Mouse (Mus musculus): Measurements from ENCODE around the gene Mafg. TPM values are rescaled to one million over a fixed set of nuclear protein-coding genes. Genes with fewer than 3 reads are reported as not detected.

Mafg gene
- polyA plus RNA-seq, 1 experiment from 2014 or later, result 19.5 TPM

GRCm38 (mm10) chr11:120617519-120618112, 15.8 kb downstream of the Mafg start, which contains the start of gene Pcyt2:
Pcyt2 (minus strand) TSS chr11:120617936.
- Histone ChIP-seq H3K27me3 (ENCODE audit: control insufficient read depth, insufficient read depth, low read length) (no peaks in the 10 kb centered on the region), H3K9ac (ENCODE audit: low read length) (peak within 1 kb of the TSS; percentile 78), H3K4me3 (replicated peaks; ENCODE audit: low read length) (peak within 1 kb of the TSS; percentile 86), H3K27ac (ENCODE audit: low read length) (peak within 1 kb of the TSS; percentile 79), H3K9me3 (replicated peaks; ENCODE audit: control insufficient read depth, low read length) (no peaks in the 10 kb centered on the region), H3K4me2 (ENCODE audit: low read depth, low read length) (peak within 1 kb of the TSS; percentile 65), H3K36me3 (ENCODE audit: control insufficient read depth, insufficient read depth, low read length) (0 out of 2 replicates have a peak, but pooled peaks cover 16% of the 10 kb centered on the region), H3K4me1 (ENCODE audit: control insufficient read depth, insufficient read depth, low read length) (peaks cover 14% of the 10 kb centered on the region)
- WGBS, result under 1% methylated on average over 55 of the region's 56 CpGs
- peak; percentile 97 for ATAC-seq (ENCODE audit: insufficient read depth, low FRiP score)

GRCm38 (mm10) chr11:120616617-120617294, 16.6 kb downstream of the Mafg start:
- ATAC-seq (ENCODE audit: insufficient read depth, low FRiP score), result no peak
- 38% methylated on average over 4 of the region's 4 CpGs for WGBS
- Histone ChIP-seq H3K4me2 (ENCODE audit: low read depth, low read length) (peak overlapping the region; percentile 65), H3K4me3 (replicated peaks; ENCODE audit: low read length) (peak overlapping the region; percentile 86), H3K9me3 (replicated peaks; ENCODE audit: control insufficient read depth, low read length) (no peaks in the 10 kb centered on the region), H3K9ac (ENCODE audit: low read length) (peak overlapping the region; percentile 78), H3K36me3 (ENCODE audit: control insufficient read depth, insufficient read depth, low read length) (peaks cover 21% of the 10 kb centered on the region; the same call in 1 of the 2 replicates), H3K4me1 (ENCODE audit: control insufficient read depth, insufficient read depth, low read length) (peaks cover 14% of the 10 kb centered on the region), H3K27me3 (ENCODE audit: control insufficient read depth, insufficient read depth, low read length) (no peaks in the 10 kb centered on the region), H3K27ac (ENCODE audit: low read length) (peak overlapping the region; percentile 79)

DNA sequence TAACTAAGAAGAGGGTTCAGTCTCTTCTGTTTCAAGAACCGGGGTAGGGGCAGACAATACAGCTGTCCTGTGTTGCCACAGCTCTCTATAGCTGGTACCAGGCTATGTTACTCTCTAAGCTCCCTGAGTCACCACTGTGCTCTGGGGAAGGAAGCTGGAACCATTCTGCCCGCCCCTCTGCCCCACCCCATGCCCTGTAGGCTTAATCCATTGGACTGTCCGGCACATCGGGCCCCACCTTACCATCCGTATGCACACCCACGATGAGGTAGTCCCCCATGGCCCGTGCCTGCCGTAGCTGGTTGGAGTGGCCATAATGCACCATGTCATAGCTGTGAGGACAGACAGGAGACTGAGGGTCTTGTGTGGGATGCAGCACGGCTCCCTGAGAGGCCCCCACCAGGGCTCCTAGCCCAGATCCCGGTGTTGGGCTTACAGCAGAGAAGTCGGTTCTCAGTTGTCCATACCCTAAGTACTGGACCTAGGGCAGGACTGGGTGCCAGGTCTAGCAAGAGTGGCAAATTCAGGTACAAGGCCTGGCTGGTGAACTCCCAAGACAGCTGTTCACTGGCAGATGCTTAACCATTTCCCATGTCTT, 17.7 kb downstream of the Mafg start:
- H3K4me1 ChIP-seq (ENCODE audit: control insufficient read depth, insufficient read depth, low read length), result peaks cover 14% of the 10 kb centered on the region
- H3K9me3 ChIP-seq (replicated peaks; ENCODE audit: control insufficient read depth, low read length), result no peaks in the 10 kb centered on the region
- ATAC-seq (ENCODE audit: insufficient read depth, low FRiP score), result no peak
- no peak overlapping the region for H3K4me3 ChIP-seq (replicated peaks; ENCODE audit: low read length)
- no peak overlapping the region for H3K27ac ChIP-seq (ENCODE audit: low read length)
- H3K27me3 ChIP-seq (ENCODE audit: control insufficient read depth, insufficient read depth, low read length), result no peaks in the 10 kb centered on the region
- H3K4me2 ChIP-seq (ENCODE audit: low read depth, low read length), result no peak overlapping the region
- 89% methylated on average over 11 of the region's 11 CpGs for WGBS
- peak overlapping the region; percentile 32; the same call in 1 of the 2 replicates for H3K9ac ChIP-seq (ENCODE audit: low read length)
- H3K36me3 ChIP-seq (ENCODE audit: control insufficient read depth, insufficient read depth, low read length), result peaks cover 20% of the 10 kb centered on the region; the same call in 1 of the 2 replicates

- no peak overlapping the region for H3K4me2 ChIP-seq (ENCODE audit: low read depth, low read length)
- H3K36me3 ChIP-seq (ENCODE audit: control insufficient read depth, insufficient read depth, low read length), result peaks cover 15% of the 10 kb centered on the region; the same call in 1 of the 2 replicates
Measured at GRCm38 (mm10) chr11:120615167-120615566, 18.2 kb downstream of the Mafg start.

GRCm38 (mm10) chr11:120613976-120614375, 19.4 kb downstream of the Mafg start:
- Histone ChIP-seq H3K9me3 (replicated peaks; ENCODE audit: control insufficient read depth, low read length) (no peaks in the 10 kb centered on the region), H3K27me3 (ENCODE audit: control insufficient read depth, insufficient read depth, low read length) (no peaks in the 10 kb centered on the region), H3K36me3 (ENCODE audit: control insufficient read depth, insufficient read depth, low read length) (peaks cover 14% of the 10 kb centered on the region; the same call in 1 of the 2 replicates), H3K27ac (ENCODE audit: low read length) (no peak overlapping the region), H3K4me3 (replicated peaks; ENCODE audit: low read length) (no peak overlapping the region), H3K4me1 (ENCODE audit: control insufficient read depth, insufficient read depth, low read length) (peaks cover 24% of the 10 kb centered on the region), H3K4me2 (ENCODE audit: low read depth, low read length) (no peak overlapping the region), H3K9ac (ENCODE audit: low read length) (no peak overlapping the region)
- no peak for ATAC-seq (ENCODE audit: insufficient read depth, low FRiP score)
- WGBS, result 88% methylated on average over 8 of the region's 8 CpGs

More at GRCm38 (mm10) chr11:120615167-120615566, 18.2 kb downstream of the Mafg start:
- Histone ChIP-seq H3K9ac (ENCODE audit: low read length) (peak overlapping the region; percentile 3; the same call in 1 of the 2 replicates), H3K4me3 (replicated peaks; ENCODE audit: low read length) (no peak overlapping the region), H3K27me3 (ENCODE audit: control insufficient read depth, insufficient read depth, low read length) (no peaks in the 10 kb centered on the region), H3K27ac (ENCODE audit: low read length) (no peak overlapping the region), H3K4me1 (ENCODE audit: control insufficient read depth, insufficient read depth, low read length) (peaks cover 14% of the 10 kb centered on the region), H3K9me3 (replicated peaks; ENCODE audit: control insufficient read depth, low read length) (no peaks in the 10 kb centered on the region)
- 93% methylated on average over 6 of the region's 6 CpGs for WGBS
- no peak for ATAC-seq (ENCODE audit: insufficient read depth, low FRiP score)

- Histone ChIP-seq H3K27me3 (ENCODE audit: control insufficient read depth, insufficient read depth, low read length) (no peaks in the 10 kb centered on the region), H3K36me3 (ENCODE audit: control insufficient read depth, insufficient read depth, low read length) (peaks cover 12% of the 10 kb centered on the region; the same call in 1 of the 2 replicates), H3K27ac (ENCODE audit: low read length) (no peak overlapping the region), H3K4me2 (ENCODE audit: low read depth, low read length) (no peak overlapping the region), H3K9me3 (replicated peaks; ENCODE audit: control insufficient read depth, low read length) (no peaks in the 10 kb centered on the region), H3K9ac (ENCODE audit: low read length) (no peak overlapping the region), H3K4me3 (replicated peaks; ENCODE audit: low read length) (no peak overlapping the region), H3K4me1 (ENCODE audit: control insufficient read depth, insufficient read depth, low read length) (peaks cover 28% of the 10 kb centered on the region)
- ATAC-seq (ENCODE audit: insufficient read depth, low FRiP score), result no peak
- 82% methylated on average over 10 of the region's 10 CpGs for WGBS
Measured at GRCm38 (mm10) chr11:120613481-120613972, 19.9 kb downstream of the Mafg start.

- Histone ChIP-seq H3K27me3 (ENCODE audit: control insufficient read depth, insufficient read depth, low read length) (no peaks in the 10 kb centered on the region), H3K4me1 (ENCODE audit: control insufficient read depth, insufficient read depth, low read length) (peaks cover 33% of the 10 kb centered on the region), H3K27ac (ENCODE audit: low read length) (no peak overlapping the region), H3K9me3 (replicated peaks; ENCODE audit: control insufficient read depth, low read length) (no peaks in the 10 kb centered on the region), H3K36me3 (ENCODE audit: control insufficient read depth, insufficient read depth, low read length) (peaks cover 8% of the 10 kb centered on the region; the same call in 1 of the 2 replicates), H3K4me3 (replicated peaks; ENCODE audit: low read length) (no peak overlapping the region), H3K9ac (ENCODE audit: low read length) (no peak overlapping the region), H3K4me2 (ENCODE audit: low read depth, low read length) (no peak overlapping the region)
- no peak for ATAC-seq (ENCODE audit: insufficient read depth, low FRiP score)
- 32% methylated on average over 6 of the region's 6 CpGs for WGBS
Measured at GRCm38 (mm10) chr11:120612763-120613162, 20.6 kb downstream of the Mafg start.

DNA sequence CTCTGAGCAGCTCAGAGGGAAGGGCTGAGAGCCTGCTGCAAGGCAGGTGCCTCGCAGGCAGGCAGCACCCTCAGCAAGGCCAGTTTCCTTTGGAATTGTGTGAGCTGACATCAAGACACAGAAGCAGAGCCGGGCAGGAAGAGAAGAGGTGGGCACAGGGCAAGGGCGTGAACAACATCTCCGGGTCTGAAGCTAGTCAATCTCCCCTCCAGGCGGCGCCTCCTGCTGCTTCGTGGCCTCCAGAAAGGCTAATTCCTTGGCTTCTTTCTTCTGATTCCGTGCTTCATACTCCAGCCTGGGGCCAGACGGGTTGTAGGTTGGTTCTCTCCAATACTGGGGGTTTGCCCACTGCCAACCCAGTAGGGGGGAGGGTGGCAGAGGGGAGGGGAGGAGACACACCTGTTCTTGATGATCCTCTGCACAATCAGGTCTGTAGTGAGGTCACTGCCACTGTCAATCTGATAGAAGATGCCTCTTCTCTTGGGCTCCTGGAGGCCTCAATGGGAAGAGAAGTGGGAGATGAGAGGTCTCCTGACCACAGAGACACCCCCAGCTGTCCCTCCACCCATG, 22.8 kb downstream of the Mafg start:
- peaks cover 8% of the 10 kb centered on the region; the same call in 1 of the 2 replicates for H3K36me3 ChIP-seq (ENCODE audit: control insufficient read depth, insufficient read depth, low read length)
- H3K4me3 ChIP-seq (replicated peaks; ENCODE audit: low read length), result no peak overlapping the region
- no peak overlapping the region for H3K9ac ChIP-seq (ENCODE audit: low read length)
- no peak overlapping the region for H3K4me2 ChIP-seq (ENCODE audit: low read depth, low read length)
- no peak overlapping the region for H3K27ac ChIP-seq (ENCODE audit: low read length)
- H3K4me1 ChIP-seq (ENCODE audit: control insufficient read depth, insufficient read depth, low read length), result peaks cover 27% of the 10 kb centered on the region
- H3K27me3 ChIP-seq (ENCODE audit: control insufficient read depth, insufficient read depth, low read length), result no peaks in the 10 kb centered on the region
- WGBS, result 80% methylated on average over 9 of the region's 9 CpGs
- no peaks in the 10 kb centered on the region for H3K9me3 ChIP-seq (replicated peaks; ENCODE audit: control insufficient read depth, low read length)
- ATAC-seq (ENCODE audit: insufficient read depth, low FRiP score), result no peak
